Mouse (Mus musculus) neural tube, embryonic 11.5 days (tissue): ENCODE results near the gene Tspan5. TPM values are rescaled to one million over a fixed set of nuclear protein-coding genes. Genes with fewer than 3 reads are reported as not detected.

Source experiments
- ATAC-seq: fragments of 200-750 bp; cut with Nextera tagmentation; 2 replicates; pipeline ENCODE4 v1.8.0; 2017; ENCODE audit warnings: moderate number of reproducible peaks, mild to moderate bottlenecking, moderate TSS enrichment, moderate library complexity; ENCODE audit not compliant: insufficient read depth, low FRiP score, low TSS enrichment
- DNase-seq: peaks from one replicate; pipeline ENCODE4 v3.0.0-alpha.2; 2015; ENCODE audit warnings: low spot score
- H3K27ac ChIP-seq: fragments of 300-500 bp; sonication (generic); 2 replicates; pipeline ENCODE4 v1.5.1; 2014; ENCODE audit warnings: low read depth, mild to moderate bottlenecking, low read length
- H3K27me3 ChIP-seq: fragments of 300-500 bp; sonication (generic); 2 replicates; pipeline ENCODE4 v1.6.1; 2014; ENCODE audit warnings: mild to moderate bottlenecking, low read length, mixed read lengths; ENCODE audit not compliant: control insufficient read depth, insufficient read depth
- H3K36me3 ChIP-seq: fragments of 300-500 bp; sonication (generic); 2 replicates; pipeline ENCODE4 v1.6.1; 2014; ENCODE audit warnings: mild to moderate bottlenecking, low read length, moderate library complexity, mixed read lengths; ENCODE audit not compliant: control insufficient read depth, insufficient read depth
- H3K4me1 ChIP-seq: fragments of 300-500 bp; sonication (generic); 2 replicates; pipeline ENCODE4 v1.6.1; 2014; ENCODE audit warnings: low read length, mixed read lengths; ENCODE audit not compliant: control insufficient read depth, insufficient read depth
- H3K4me2 ChIP-seq: fragments of 300-500 bp; sonication (generic); 2 replicates; pipeline ENCODE4 v1.6.1; 2014; ENCODE audit warnings: low read depth, mild to moderate bottlenecking, moderate library complexity
- H3K4me3 ChIP-seq: fragments of 300-500 bp; sonication (generic); 2 replicates; pipeline ENCODE4 v1.5.1; 2014; ENCODE audit warnings: low read depth, low read length
- H3K9ac ChIP-seq: fragments of 300-500 bp; sonication (generic); 2 replicates; pipeline ENCODE4 v1.6.1; 2014; ENCODE audit warnings: mild to moderate bottlenecking, low read length
- H3K9me3 ChIP-seq: fragments of 300-500 bp; sonication (generic); 2 replicates; pipeline ENCODE4 v1.6.1; 2016; ENCODE audit warnings: low read length; ENCODE audit not compliant: control insufficient read depth
- WGBS: fragments of 180-500 bp; shearing (Covaris S2); extraction: QIAGEN DNeasy Blood & Tissue Kit; methylation state at CpG from one replicate; pipeline ENCODE4 v1.1.7; 2014; 5-methylcytosine and 5-hydroxymethylcytosine counted together
- polyA plus RNA-seq: library from polyadenylated mRNA; unstranded; fragments of >200 nt; fragmentation: Nextera tagmentation; extraction: Ambion mirVana; gene quantifications from 2 replicates; pipeline ENCODE4 v1.2.1, GENCODE M21; 2014

The Tspan5 gene
- polyA plus RNA-seq, 1 experiment from 2014 or later, result 79.2 TPM

DNA sequence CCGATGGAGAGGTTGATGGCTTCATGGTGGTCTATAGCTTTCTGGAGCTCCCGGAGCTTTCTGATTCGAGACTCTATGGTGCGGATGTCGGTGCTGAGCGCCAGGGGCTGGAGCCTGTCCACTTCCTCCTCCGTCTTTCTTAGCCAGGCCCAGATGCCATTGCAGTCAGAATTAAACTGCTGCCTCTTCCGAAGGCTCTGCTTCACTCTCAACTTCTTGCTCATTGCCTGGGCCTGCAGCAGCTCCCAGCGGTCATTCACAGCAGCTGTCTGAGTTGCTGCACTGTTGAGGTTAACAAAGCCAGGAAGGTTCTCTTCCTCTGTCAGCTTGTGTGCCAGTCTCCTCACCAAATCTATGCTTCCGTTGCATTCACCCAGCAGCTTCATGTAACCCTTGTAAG is 195.2 kb downstream of the Tspan5 start:
- DNase-seq (no peak), ATAC-seq (no peak)
- Histone ChIP-seq H3K27ac (no peak overlapping the region), H3K9ac (no peak overlapping the region), H3K4me2 (no peak overlapping the region), H3K36me3 (peaks cover 7% of the 10 kb centered on the region), H3K4me3 (no peak overlapping the region), H3K4me1 (no peaks in the 10 kb centered on the region), H3K27me3 (no peaks in the 10 kb centered on the region), H3K9me3 (no peaks in the 10 kb centered on the region)
- WGBS, result 96% methylated on average over 10 of the region's 10 CpGs

DNA sequence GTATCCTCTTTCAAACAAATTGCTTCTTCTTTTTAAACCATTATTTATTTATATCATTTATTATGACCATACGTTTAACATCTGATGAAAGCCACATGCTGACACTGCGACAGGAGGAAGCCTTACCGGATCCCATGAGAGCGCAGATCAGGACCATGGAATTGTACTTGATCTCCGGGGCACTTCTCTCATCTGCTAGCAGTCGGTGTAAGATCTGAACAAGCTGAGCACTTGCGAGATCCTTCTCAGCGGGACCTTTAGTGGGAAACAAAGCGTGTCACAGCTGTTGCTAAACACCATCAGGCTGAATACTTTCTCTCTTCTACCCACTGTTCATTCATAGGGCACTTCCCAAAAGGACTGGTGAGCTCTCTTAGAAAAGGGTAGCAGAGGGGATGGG is 199.6 kb downstream of the Tspan5 start:
- no peak overlapping the region for H3K9ac ChIP-seq
- H3K4me1 ChIP-seq, result no peaks in the 10 kb centered on the region
- no peak overlapping the region for H3K27ac ChIP-seq
- H3K27me3 ChIP-seq, result no peaks in the 10 kb centered on the region
- H3K4me2 ChIP-seq, result no peak overlapping the region
- 48% methylated on average over 9 of the region's 9 CpGs for WGBS
- no peaks in the 10 kb centered on the region for H3K9me3 ChIP-seq
- no peak overlapping the region for H3K4me3 ChIP-seq
- DNase-seq, result no peak
- no peak for ATAC-seq
- peaks cover 12% of the 10 kb centered on the region for H3K36me3 ChIP-seq

DNA sequence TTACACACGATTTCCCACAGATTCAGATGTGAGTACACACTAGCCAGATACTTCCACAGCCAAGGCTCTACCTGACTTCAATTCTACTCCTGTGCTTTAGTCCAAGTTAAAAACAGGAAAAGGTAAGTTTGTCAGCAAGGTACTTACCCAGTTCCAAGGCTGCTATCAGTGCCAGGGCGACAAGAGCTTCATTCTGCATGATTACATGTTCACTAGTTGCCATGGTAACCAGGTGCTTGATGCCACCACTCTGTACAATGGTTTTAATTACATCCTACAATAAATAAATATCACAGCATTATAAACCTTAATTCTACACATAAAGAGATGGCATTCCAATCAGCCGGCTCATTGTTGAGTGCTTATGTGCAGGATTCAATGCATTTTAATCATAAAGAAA is 203.5 kb downstream of the Tspan5 start:
- Histone ChIP-seq H3K4me1 (no peaks in the 10 kb centered on the region), H3K4me3 (no peak overlapping the region), H3K4me2 (no peak overlapping the region), H3K36me3 (peaks cover 5% of the 10 kb centered on the region; the same call in 1 of the 2 replicates), H3K9me3 (no peaks in the 10 kb centered on the region), H3K27me3 (no peaks in the 10 kb centered on the region), H3K9ac (no peak overlapping the region), H3K27ac (no peak overlapping the region)
- WGBS, result 91% methylated on average over 3 of the region's 3 CpGs
- ATAC-seq (no peak), DNase-seq (no peak)

DNA sequence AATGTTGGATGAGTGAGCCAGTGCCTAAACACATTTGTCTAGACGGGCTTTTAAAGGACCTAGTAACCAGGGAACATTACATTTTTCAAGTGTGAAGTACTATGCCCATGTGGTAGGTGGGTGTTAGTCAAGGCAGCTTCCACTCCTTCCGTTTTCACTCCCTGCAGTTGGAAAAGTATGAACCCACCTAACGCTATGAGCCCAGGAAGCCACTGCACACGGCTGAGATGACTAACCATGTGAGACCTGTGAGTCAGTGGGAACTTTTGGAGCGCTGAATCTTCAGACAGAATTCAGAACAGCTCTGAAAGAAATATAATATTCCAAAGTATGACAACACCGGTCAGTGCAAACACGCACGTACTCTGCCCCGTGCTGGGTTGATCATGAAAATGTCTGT is 207.1 kb downstream of the Tspan5 start:
- no peak overlapping the region for H3K9ac ChIP-seq
- H3K36me3 ChIP-seq, result peaks cover 5% of the 10 kb centered on the region; the same call in 1 of the 2 replicates
- H3K27me3 ChIP-seq, result no peaks in the 10 kb centered on the region
- H3K4me2 ChIP-seq, result no peak overlapping the region
- DNase-seq (no peak), ATAC-seq (no peak)
- no peaks in the 10 kb centered on the region for H3K9me3 ChIP-seq
- WGBS, result 96% methylated on average over 9 of the region's 9 CpGs
- H3K4me1 ChIP-seq, result no peaks in the 10 kb centered on the region
- no peak overlapping the region for H3K27ac ChIP-seq
- H3K4me3 ChIP-seq, result no peak overlapping the region

DNA sequence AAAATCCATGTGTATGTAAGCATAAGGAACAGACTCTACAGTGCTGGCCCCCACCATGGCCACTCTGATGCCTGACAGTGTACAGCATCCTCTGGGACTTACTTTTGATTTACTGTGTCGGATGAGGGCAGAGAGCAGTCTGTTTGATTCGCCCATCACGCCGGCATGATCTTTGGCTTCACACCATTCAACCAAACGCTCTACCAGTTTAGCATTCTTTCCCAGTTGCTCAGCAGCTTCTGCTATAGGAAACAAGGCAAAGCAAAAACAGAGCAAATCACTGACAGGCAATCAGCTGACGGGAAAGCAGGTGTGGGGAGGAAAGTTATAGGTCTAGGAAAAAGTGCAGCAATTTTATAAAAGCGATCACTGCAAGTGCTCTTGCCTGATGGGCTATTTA is 213.2 kb downstream of the Tspan5 start:
- WGBS, result 89% methylated on average over 7 of the region's 7 CpGs
- H3K4me1 ChIP-seq, result no peaks in the 10 kb centered on the region
- H3K4me3 ChIP-seq, result no peak overlapping the region
- no peak overlapping the region for H3K9ac ChIP-seq
- no peak overlapping the region for H3K4me2 ChIP-seq
- no peak overlapping the region for H3K27ac ChIP-seq
- H3K27me3 ChIP-seq, result no peaks in the 10 kb centered on the region
- ATAC-seq (no peak), DNase-seq (no peak)
- H3K36me3 ChIP-seq, result peaks cover 2% of the 10 kb centered on the region; the same call in 1 of the 2 replicates
- no peaks in the 10 kb centered on the region for H3K9me3 ChIP-seq

Other genes starting within 250 kb of the Tspan5 start
- 458 and 468 TPM in 2 replicates for gene Eif4e, start 216.0 kb upstream of the Tspan5 start, polyA plus RNA-seq